Mouse (Mus musculus) bone marrow, adult 2 months (tissue): ENCODE measurements around the gene Zfp74.

Source experiments
- CTCF ChIP-seq: fragments of 200-500 bp; IDR thresholded peaks from 2 replicates; pipeline ENCODE4 v1.5.1; 2011; ENCODE audit warnings: low read length, control low read depth; ENCODE audit not compliant: control insufficient read depth, insufficient read depth
- POLR2A ChIP-seq: fragments of 200-500 bp; IDR thresholded peaks from 2 replicates; pipeline ENCODE4 v1.6.1; 2011; ENCODE audit warnings: low read depth, mild to moderate bottlenecking, control low read depth, low read length, borderline replicate concordance; ENCODE audit not compliant: control insufficient read depth

GRCm38 (mm10) chr7:29983340-29983689 lies 29.4 kb upstream of the Zfp74 start:
- TF ChIP-seq POLR2A: no peak
- no peak for TF ChIP-seq CTCF
